Mouse (Mus musculus) CH12.LX (cell line): ENCODE measurements at regions not wholly inside any gene's neighbourhood (a gene's known extent, or its start where the extent isn't known, plus 50 kb on each side); places are given as distances from the start of the nearest gene placed in this dataset.

Experiments
- CTCF ChIP-seq, 2 experiments: IDR thresholded peaks in 1 of 2; conservative IDR thresholded peaks in 1 of 2; 2 replicates each; pipeline ENCODE4 v1.5.1; 2011 to 2012; ENCODE audit warnings: low read depth in 2 of 2, low read length in 2 of 2, improper control_type of control experiment in 1 of 2, inconsistent platforms in 1 of 2, mild to moderate bottlenecking in 1 of 2, moderate library complexity in 1 of 2
- ELF1 ChIP-seq: IDR thresholded peaks from 2 replicates; pipeline ENCODE4 v1.6.1; 2014; ENCODE audit warnings: low read depth, mild to moderate bottlenecking, inconsistent platforms, low read length, improper control_type of control experiment
- GABPA ChIP-seq: IDR thresholded peaks from 2 replicates; pipeline ENCODE4 v1.6.1; 2012; ENCODE audit warnings: low read depth, low read length, improper control_type of control experiment, inconsistent platforms; ENCODE audit not compliant: insufficient replicate concordance
- HCFC1 ChIP-seq: IDR thresholded peaks from 2 replicates; pipeline ENCODE4 v1.6.1; 2012; ENCODE audit warnings: low read depth, mild to moderate bottlenecking, inconsistent platforms, low read length, improper control_type of control experiment
- JUN ChIP-seq: IDR thresholded peaks from 2 replicates; pipeline ENCODE4 v1.6.1; 2011; ENCODE audit warnings: low read depth, mild to moderate bottlenecking, low read length, improper control_type of control experiment, moderate library complexity; ENCODE audit not compliant: insufficient read depth

GRCm38 (mm10) chr1:186889584-186889852 is 77.7 kb upstream of the D1Pas1 start:
- TF ChIP-seq ELF1 (no peak), CTCF (conservative IDR thresholded peaks at IDR 0.05 in 1 of 2, IDR thresholded peaks at IDR 0.05 in 1 of 2; ENCODE audit: low read depth in 2 of 2, low read length in 2 of 2) (no peak), GABPA (no peak), JUN (no peak), HCFC1 (no peak)
